Mouse (Mus musculus): ENCODE measurements around the gene Dnase2a. TPM values are rescaled to one million over a fixed set of nuclear protein-coding genes. Genes with fewer than 3 reads are reported as not detected.
A peak's percentile ranks its signal among the peaks of the same experiment; 100 is the strongest.
"Not testable (repeated sequence)": the region's sequence is repeated elsewhere in the genome, so short reads cannot be mapped to it uniquely, and the experiment has no call there.

Gene Dnase2a
- polyA plus RNA-seq, 1 experiment from 2014 or later, result 24.0 TPM

- 89% methylated on average over 7 of the region's 7 CpGs for WGBS
- Histone ChIP-seq H3K27me3 (replicated peaks; ENCODE audit: insufficient read depth, low read length) (0 out of 2 replicates have a peak, but pooled peaks cover 4% of the 10 kb centered on the region), H3K4me3 (ENCODE audit: low read depth, low read length) (no peak overlapping the region), H3K36me3 (ENCODE audit: insufficient read depth, low read length) (no peaks in the 10 kb centered on the region), H3K27ac (ENCODE audit: low read length) (no peak overlapping the region), H3K4me1 (ENCODE audit: insufficient read depth, low read depth, low read length) (peaks cover 6% of the 10 kb centered on the region; the same call in 1 of the 2 replicates), H3K4me2 (replicated peaks; ENCODE audit: low read depth, low read length) (no peak overlapping the region), H3K9me3 (ENCODE audit: low read length) (no peaks in the 10 kb centered on the region), H3K9ac (replicated peaks; ENCODE audit: low read depth) (no peak overlapping the region)
- no peak for ATAC-seq
- no peak for TF ChIP-seq EP300 (IDR thresholded peaks at IDR 0.05)
- no peak for DNase-seq (ENCODE audit: low spot score)
Measured at GRCm38 (mm10) chr8:84904351-84904750, 4.0 kb upstream of the Dnase2a start.

- Histone ChIP-seq H3K4me1 (ENCODE audit: insufficient read depth, low read depth, low read length) (peaks cover 6% of the 10 kb centered on the region; the same call in 1 of the 2 replicates), H3K9ac (replicated peaks; ENCODE audit: low read depth) (no peak overlapping the region), H3K4me3 (ENCODE audit: low read depth, low read length) (no peak overlapping the region), H3K27me3 (replicated peaks; ENCODE audit: insufficient read depth, low read length) (no peaks in the 10 kb centered on the region; the same call in 1 of the 2 replicates), H3K9me3 (ENCODE audit: low read length) (no peaks in the 10 kb centered on the region), H3K36me3 (ENCODE audit: insufficient read depth, low read length) (no peaks in the 10 kb centered on the region), H3K4me2 (replicated peaks; ENCODE audit: low read depth, low read length) (no peak overlapping the region), H3K27ac (ENCODE audit: low read length) (no peak overlapping the region)
- DNase-seq (ENCODE audit: low spot score) (no peak), ATAC-seq (no peak)
- 92% methylated on average over 9 of the region's 9 CpGs for WGBS
- TF ChIP-seq CTCF (IDR thresholded peaks at IDR 0.05), result no peak
- no peak for TF ChIP-seq EP300 (IDR thresholded peaks at IDR 0.05)
Measured at GRCm38 (mm10) chr8:84907037-84907436, 1.3 kb upstream of the Dnase2a start.

DNA sequence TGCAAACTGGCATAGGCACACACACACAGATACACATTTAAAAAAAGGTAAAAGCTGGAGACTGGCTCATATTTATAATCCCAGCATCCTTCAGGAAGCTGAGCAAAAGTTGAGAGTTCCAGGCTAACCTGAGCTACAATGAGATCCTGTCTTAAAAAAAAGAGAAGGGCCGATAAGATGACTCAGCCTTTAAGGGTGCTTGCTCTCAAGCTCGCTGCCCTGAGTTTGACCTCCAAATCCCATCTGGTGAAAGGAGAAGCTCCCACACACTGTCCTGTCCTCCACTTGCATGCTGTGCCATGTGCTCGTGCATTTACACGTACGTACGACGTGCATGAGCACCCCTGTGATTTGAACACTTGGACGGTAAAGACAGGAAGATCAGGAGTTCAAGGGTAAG, 867 bp upstream of the Dnase2a start:
- Histone ChIP-seq H3K9me3 (ENCODE audit: low read length) (no peaks in the 10 kb centered on the region), H3K9ac (replicated peaks; ENCODE audit: low read depth) (no peak overlapping the region), H3K27ac (ENCODE audit: low read length) (no peak overlapping the region), H3K4me1 (ENCODE audit: insufficient read depth, low read depth, low read length) (peaks cover 3% of the 10 kb centered on the region; the same call in 1 of the 2 replicates), H3K36me3 (ENCODE audit: insufficient read depth, low read length) (no peaks in the 10 kb centered on the region), H3K4me3 (ENCODE audit: low read depth, low read length) (no peak overlapping the region), H3K4me2 (replicated peaks; ENCODE audit: low read depth, low read length) (no peak overlapping the region), H3K27me3 (replicated peaks; ENCODE audit: insufficient read depth, low read length) (no peaks in the 10 kb centered on the region; the same call in 1 of the 2 replicates)
- no peak for DNase-seq (ENCODE audit: low spot score)
- no peak for TF ChIP-seq EP300 (IDR thresholded peaks at IDR 0.05)
- no peak for ATAC-seq
- 68% methylated on average over 8 of the region's 8 CpGs for WGBS

- not testable (repeated sequence) for H3K4me1 ChIP-seq (ENCODE audit: insufficient read depth, low read depth, low read length); DNase-seq (ENCODE audit: low spot score); H3K9ac ChIP-seq (replicated peaks; ENCODE audit: low read depth); H3K27ac ChIP-seq (ENCODE audit: low read length); H3K9me3 ChIP-seq (ENCODE audit: low read length); H3K36me3 ChIP-seq (ENCODE audit: insufficient read depth, low read length); H3K27me3 ChIP-seq (replicated peaks; ENCODE audit: insufficient read depth, low read length); ATAC-seq
- WGBS, result 21% methylated on average over 6 of the region's 7 CpGs
- Histone ChIP-seq H3K4me2 (replicated peaks; ENCODE audit: low read depth, low read length) (peak overlapping the region; percentile 86), H3K4me3 (ENCODE audit: low read depth, low read length) (peak overlapping the region; percentile 52)
Measured at GRCm38 (mm10) chr8:84907979-84908378, 381 bp upstream of the Dnase2a start.

DNA sequence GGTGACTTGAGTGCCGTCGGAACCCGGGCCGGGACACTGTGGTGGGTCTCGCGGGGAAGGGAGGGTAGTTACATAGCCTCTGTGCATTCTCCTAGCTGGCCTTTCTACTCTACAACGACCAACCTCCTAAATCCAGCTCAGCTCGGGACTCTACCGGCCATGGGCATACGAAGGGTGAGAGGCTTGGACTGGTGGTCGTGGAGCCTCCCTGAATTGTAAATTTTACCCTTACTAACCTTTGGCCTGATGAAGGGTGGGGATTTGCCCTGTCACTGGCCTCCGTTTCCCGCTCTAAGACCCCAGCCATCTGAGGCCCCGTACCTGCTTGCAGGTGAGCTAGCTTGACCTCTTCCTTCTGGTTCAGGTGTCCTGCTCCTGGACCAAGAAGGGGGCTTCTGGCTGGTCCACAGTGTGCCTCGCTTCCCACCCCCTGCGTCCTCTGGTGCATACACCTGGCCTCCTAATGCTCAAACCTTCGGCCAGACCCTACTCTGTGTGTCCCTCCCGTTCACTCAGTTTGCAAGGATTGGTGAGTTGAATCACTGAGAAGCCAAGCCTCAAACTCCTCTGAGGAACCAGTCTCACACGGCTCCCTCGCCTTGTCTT, 905 bp downstream of the Dnase2a start:
- Histone ChIP-seq H3K9ac (replicated peaks; ENCODE audit: low read depth) (peak overlapping the region; percentile 62; the same call in 1 of the 2 replicates), H3K27me3 (replicated peaks; ENCODE audit: insufficient read depth, low read length) (peaks cover 9% of the 10 kb centered on the region), H3K9me3 (ENCODE audit: low read length) (no peaks in the 10 kb centered on the region), H3K27ac (ENCODE audit: low read length) (no peak overlapping the region), H3K36me3 (ENCODE audit: insufficient read depth, low read length) (no peaks in the 10 kb centered on the region), H3K4me3 (ENCODE audit: low read depth, low read length) (peak overlapping the region; percentile 52), H3K4me2 (replicated peaks; ENCODE audit: low read depth, low read length) (peak overlapping the region; percentile 86), H3K4me1 (ENCODE audit: insufficient read depth, low read depth, low read length) (no peaks in the 10 kb centered on the region; the same call in 1 of the 2 replicates)
- no peak for ATAC-seq
- TF ChIP-seq CTCF (IDR thresholded peaks at IDR 0.05), result no peak
- no peak for TF ChIP-seq EP300 (IDR thresholded peaks at IDR 0.05)
- no peak for DNase-seq (ENCODE audit: low spot score)
- WGBS, result 47% methylated on average over 20 of the region's 20 CpGs

GRCm38 (mm10) chr8:84909949-84910348, 1.6 kb downstream of the Dnase2a start:
- Histone ChIP-seq H3K27ac (ENCODE audit: low read length) (no peak overlapping the region), H3K9me3 (ENCODE audit: low read length) (no peaks in the 10 kb centered on the region), H3K27me3 (replicated peaks; ENCODE audit: insufficient read depth, low read length) (peaks cover 10% of the 10 kb centered on the region), H3K36me3 (ENCODE audit: insufficient read depth, low read length) (no peaks in the 10 kb centered on the region), H3K4me1 (ENCODE audit: insufficient read depth, low read depth, low read length) (no peaks in the 10 kb centered on the region; the same call in 1 of the 2 replicates), H3K9ac (replicated peaks; ENCODE audit: low read depth) (no peak overlapping the region), H3K4me2 (replicated peaks; ENCODE audit: low read depth, low read length) (no peak overlapping the region), H3K4me3 (ENCODE audit: low read depth, low read length) (no peak overlapping the region)
- no peak for TF ChIP-seq EP300 (IDR thresholded peaks at IDR 0.05)
- TF ChIP-seq CTCF (IDR thresholded peaks at IDR 0.05), result no peak
- no peak for ATAC-seq
- WGBS, result 77% methylated on average over 5 of the region's 5 CpGs
- DNase-seq (ENCODE audit: low spot score), result peak; percentile 25

Data from lung, postnatal 0 days (tissue).